Mouse (Mus musculus): ENCODE results near the gene Pmp22.

GRCm38 (mm10) chr11:63162806-63163205 is 34.0 kb downstream of the Pmp22 start:
- no peak for TF ChIP-seq CTCF (IDR thresholded peaks at IDR 0.05; ENCODE audit: insufficient read depth, low read depth, low read length)
- no peak for TF ChIP-seq POLR2A (IDR thresholded peaks at IDR 0.05; ENCODE audit: insufficient read depth, low read depth, low read length)

Measured in olfactory bulb, adult 2 months (tissue).